Mouse (Mus musculus) spleen, adult 12 weeks (tissue): ENCODE results near the gene Tbc1d22a.

Experiments used
- DNase-seq: peaks from one replicate; pipeline ENCODE4 v3.0.0; 2022; ENCODE audit warnings: low spot score

The Tbc1d22a gene

GRCm38 (mm10) chr15:86280137-86280536, 65.9 kb downstream of the Tbc1d22a start:
- no peak for DNase-seq

- no peak for DNase-seq
Measured at GRCm38 (mm10) chr15:86283238-86283637, 69.0 kb downstream of the Tbc1d22a start.

- no peak for DNase-seq
Measured at GRCm38 (mm10) chr15:86285296-86285695, 71.0 kb downstream of the Tbc1d22a start.

- no peak for DNase-seq
Measured at GRCm38 (mm10) chr15:86290074-86290473, 75.8 kb downstream of the Tbc1d22a start.

GRCm38 (mm10) chr15:86292288-86292687, 78.0 kb downstream of the Tbc1d22a start:
- DNase-seq, result no peak

- DNase-seq, result no peak
Measured at GRCm38 (mm10) chr15:86294426-86294825, 80.2 kb downstream of the Tbc1d22a start.

- DNase-seq, result no peak
Measured at GRCm38 (mm10) chr15:86295722-86296288, 81.5 kb downstream of the Tbc1d22a start.

GRCm38 (mm10) chr15:86297281-86297680, 83.0 kb downstream of the Tbc1d22a start:
- no peak for DNase-seq

- DNase-seq, result no peak
Measured at GRCm38 (mm10) chr15:86303876-86304275, 89.6 kb downstream of the Tbc1d22a start.

- DNase-seq, result no peak
Measured at GRCm38 (mm10) chr15:86304861-86305260, 90.6 kb downstream of the Tbc1d22a start.

GRCm38 (mm10) chr15:86305290-86305689, 91.0 kb downstream of the Tbc1d22a start:
- no peak for DNase-seq

- no peak for DNase-seq
Measured at GRCm38 (mm10) chr15:86309213-86309829, 95.1 kb downstream of the Tbc1d22a start.

GRCm38 (mm10) chr15:86320803-86321510, 106.7 kb downstream of the Tbc1d22a start:
- DNase-seq, result no peak

GRCm38 (mm10) chr15:86326341-86326740, 112.1 kb downstream of the Tbc1d22a start:
- no peak for DNase-seq

- no peak for DNase-seq
Measured at GRCm38 (mm10) chr15:86329911-86330310, 115.7 kb downstream of the Tbc1d22a start.

GRCm38 (mm10) chr15:86330454-86330853, 116.2 kb downstream of the Tbc1d22a start:
- DNase-seq, result no peak

GRCm38 (mm10) chr15:86331501-86332245, 117.4 kb downstream of the Tbc1d22a start:
- DNase-seq, result no peak

GRCm38 (mm10) chr15:86333176-86333575, 118.9 kb downstream of the Tbc1d22a start:
- no peak for DNase-seq

GRCm38 (mm10) chr15:86333606-86334005, 119.3 kb downstream of the Tbc1d22a start:
- DNase-seq, result no peak

- DNase-seq, result no peak
Measured at GRCm38 (mm10) chr15:86334276-86334675, 120.0 kb downstream of the Tbc1d22a start.

GRCm38 (mm10) chr15:86334745-86335144, 120.5 kb downstream of the Tbc1d22a start:
- no peak for DNase-seq

GRCm38 (mm10) chr15:86335781-86336180, 121.5 kb downstream of the Tbc1d22a start:
- no peak for DNase-seq

- no peak for DNase-seq
Measured at GRCm38 (mm10) chr15:86337726-86338125, 123.5 kb downstream of the Tbc1d22a start.
